Mouse (Mus musculus) frontal cortex, postnatal 25 days (tissue): Measurements from ENCODE around the gene Vps13c.

Experiments used
- DNase-seq, 2 experiments: peaks; one replicate each; pipeline ENCODE4 v3.0.0; 2022; ENCODE audit warnings: low spot score in 2 of 2

Vps13c gene

DNA sequence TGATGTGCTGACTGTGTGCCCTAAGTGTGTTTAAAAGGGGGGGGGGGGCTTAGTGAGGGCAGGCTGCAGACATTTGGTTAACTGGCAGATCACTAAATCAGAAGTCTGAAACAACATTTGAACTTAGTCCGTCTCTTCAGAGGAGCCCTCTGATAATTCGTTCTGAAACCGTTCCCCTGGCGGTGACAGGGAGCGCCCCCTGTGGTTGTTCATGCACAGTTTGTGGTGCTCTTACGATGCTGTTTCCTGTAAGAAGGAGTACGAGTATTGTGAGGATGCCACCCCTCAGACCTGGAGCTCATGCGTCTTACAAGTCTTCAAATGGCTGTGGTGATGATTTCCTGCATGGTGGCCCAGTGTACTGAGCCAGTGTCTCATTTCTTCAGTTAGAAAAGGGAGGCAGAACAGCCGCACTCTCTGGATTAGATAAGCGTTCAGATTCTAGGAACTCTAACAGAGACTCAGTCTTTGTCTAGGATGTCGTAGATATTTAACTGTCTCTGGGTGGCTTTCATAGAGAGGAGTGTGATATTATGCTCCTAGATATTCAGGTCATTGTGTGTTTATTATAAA is 38.1 kb downstream of the Vps13c start:
- no peak for DNase-seq

DNA sequence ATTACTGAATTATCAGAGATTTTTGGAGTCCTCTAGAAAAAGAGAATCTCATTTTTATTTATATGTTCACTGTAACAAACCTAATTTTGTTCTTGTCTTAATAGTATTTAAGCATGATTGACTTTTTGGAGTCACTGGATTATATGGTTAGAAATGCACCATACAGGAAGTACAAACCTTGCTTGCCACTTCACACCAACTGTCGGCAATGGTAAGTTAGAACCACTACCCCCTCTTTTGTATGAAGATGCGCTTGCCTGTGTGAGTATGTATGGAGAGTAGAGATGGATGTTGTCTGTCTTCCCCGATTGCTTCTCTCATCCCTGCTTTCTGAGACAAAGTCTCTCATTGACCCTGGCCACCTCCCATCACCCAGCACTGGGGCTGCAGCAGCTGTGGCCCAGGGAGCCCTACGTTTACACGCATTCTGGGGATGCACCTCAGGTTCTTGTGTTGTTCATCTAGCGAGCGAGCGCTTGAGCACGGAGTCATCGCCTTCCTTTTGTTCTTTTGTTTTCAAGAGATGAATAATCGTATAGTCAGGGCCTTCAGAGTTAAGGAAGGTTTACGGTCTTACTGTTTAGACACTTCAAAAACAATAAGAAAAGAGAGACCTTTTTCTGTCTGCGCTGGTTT is 43.3 kb downstream of the Vps13c start:
- no peak for DNase-seq

DNA sequence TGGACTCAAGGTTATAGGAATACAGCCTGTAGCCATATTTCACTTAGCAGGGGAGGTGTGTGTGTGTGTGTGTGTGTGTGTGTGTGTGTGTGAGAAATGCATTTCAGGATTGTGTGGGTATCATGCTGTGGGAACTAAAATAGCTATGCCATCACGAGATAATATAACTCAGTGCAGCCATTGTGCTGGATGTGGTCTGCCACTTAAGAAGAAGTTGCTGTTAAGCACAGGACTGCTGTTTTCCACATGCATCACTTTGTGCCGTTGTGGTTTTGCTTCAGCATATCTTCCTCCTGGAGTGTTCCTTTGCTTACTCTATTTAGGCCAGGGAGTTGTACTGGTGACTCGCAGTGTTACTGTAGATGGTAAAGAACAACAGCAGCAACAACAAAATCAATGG is 43.9 kb downstream of the Vps13c start:
- no peak for DNase-seq

DNA sequence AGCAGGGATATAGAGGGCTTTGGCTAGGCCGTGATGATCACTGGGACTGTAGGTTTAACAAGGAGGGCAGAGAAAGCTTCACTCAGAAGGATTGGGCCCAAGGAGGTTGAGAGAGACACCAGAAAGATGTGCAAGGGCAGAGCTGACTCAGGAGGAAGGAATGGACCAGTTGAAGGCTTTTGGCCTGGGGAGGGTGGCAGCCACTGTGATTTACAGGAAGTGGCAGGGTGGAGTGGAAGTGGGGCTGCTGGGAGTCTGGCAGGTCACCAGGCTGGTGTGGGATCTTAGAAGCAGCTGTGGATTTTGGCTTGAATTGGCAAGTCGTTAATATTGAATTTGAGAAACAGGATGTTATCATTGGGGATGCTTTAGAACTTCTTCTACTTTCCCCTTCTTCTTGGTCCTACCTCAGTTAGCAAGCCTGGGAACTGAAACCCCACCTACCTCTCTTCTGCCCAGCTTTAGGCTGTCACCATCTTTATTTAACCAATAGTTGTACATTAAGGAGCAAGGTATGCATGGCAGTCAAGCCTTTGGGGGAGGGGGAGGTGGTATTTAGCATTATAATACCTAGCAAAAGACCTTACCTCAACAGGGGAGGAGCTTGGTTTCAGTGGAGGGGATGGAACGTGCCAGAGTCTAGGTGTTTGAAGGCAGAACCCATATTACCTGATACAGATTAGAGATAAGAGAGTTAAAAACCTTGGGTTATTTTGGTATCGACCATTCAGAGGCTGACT is 47.0 kb downstream of the Vps13c start:
- DNase-seq, result no peak

DNA sequence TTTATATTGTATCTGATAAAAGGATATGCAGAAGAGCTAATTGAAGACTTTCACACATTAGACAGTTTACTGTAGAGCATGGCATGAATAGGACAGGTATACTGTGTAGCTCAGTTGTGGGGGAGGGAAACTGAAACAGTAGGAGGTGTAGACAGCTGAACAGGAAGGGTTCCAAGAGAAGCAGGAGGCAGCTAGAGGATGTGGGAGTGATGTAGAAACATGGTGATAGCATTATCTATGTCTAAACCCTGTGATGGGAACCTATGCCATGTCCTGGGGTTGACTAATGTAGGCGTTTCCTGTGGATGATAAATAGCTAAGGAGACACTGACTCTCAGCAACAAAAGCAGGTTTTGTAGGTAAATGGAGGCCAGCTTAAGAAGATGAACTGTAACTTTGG is 53.3 kb downstream of the Vps13c start:
- DNase-seq, result no peak

DNA sequence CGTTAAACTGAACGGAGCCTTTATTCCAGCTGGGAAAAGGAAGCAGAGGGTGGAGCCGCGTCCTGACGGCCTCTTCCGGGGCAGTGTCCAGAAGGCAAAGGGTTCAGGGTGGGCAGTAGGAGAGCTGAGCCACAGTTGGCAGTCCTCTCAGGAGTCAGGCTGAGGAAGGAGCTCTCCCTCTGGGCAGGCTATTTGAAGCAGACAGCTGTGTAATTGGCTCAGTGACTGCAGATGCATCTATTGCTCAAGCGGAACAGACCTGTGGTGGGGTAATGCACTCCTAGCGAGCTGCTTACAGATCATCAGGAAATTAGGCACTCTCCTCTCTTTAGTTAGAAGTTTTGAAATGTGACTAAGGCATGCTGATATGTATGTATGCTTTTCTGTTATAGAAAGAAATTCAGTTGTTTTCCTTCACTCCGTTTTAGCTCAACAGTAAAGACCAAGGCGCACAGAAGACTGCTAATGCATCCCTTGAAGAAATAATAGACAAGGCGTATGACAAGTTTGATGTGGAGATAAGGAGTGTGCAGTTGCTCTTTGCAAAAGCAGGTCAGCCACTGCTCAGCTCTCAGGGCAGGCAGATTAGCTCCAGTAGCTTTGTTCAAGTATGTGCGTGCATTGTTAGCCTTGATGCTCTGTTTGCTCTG is 56.6 kb downstream of the Vps13c start:
- DNase-seq, result no peak

DNA sequence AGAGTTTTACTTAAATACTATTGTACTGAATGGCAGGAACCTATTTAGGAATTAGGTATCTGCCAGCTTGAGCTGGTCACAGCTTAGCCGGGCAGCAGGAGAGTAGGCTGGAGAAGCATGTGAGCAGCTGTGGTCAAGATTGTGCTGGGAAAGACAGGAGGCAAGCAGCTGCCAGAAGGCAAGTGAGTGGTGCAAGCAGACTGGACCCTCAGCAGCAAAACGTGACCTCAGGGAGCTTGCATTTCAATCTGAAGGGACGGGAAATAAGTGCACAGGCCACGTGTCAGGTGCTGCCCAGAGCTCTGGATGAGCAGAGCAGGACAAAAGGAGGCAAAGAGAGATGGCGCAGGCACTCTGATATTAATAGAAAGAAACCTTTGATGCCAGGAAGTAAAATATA is 60.2 kb downstream of the Vps13c start:
- DNase-seq, result no peak

DNA sequence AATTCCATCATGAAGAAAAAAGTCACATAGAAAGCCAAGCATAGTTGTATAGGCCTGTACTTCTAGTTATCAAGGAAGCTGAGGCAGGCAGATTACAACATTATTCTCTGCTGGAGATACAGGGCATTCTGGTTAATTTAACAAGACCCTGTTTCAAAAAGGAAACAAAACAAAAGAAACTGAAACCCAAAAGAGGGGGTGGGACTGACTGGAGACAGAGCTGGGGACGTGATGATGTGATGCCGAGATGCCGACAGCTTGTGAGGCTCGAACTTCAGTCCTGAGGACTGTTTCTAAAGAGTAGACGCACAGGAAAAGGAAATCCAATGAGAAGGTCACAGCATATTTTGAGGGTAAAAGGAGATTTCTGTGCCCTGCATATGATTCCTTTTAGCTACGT is 64.2 kb downstream of the Vps13c start:
- no peak for DNase-seq

DNA sequence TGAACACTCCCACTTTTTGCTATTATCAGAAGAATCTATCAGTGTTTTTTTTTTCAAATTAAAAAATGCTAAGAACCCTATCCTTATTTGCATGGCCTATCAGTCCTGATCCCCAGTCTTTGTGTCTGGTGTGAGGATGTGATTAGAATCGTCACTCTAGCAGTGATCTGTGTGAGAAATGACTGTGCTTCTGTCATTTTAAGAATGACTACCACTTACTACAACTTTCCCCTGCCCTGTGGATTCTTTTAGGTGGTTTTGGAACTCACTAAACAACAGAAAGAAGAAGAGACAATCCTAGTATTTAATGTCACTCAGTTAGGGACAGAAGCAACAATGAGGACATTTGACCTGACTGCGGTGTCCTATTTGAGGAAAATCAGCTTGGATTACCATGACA is 65.3 kb downstream of the Vps13c start:
- no peak for DNase-seq

DNA sequence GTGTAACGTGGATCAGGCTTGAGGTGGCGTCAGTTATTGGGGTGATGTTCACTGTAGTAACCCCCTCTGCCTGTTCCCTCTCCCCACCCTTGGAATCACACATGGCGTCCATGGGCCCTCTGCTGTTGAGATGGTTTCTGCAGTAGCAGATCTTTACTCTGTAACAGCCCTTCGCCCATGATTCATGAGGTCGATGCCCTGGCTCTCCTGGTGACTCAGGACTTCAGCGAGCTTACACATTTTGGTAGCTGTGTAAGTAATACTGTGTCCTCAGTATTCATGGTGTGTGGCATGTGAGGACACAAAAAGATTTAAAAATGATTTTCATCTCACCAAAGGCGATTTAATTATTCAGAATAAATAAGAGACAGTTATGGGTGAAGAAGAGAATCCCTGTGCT is 74.5 kb downstream of the Vps13c start:
- DNase-seq, result no peak

DNA sequence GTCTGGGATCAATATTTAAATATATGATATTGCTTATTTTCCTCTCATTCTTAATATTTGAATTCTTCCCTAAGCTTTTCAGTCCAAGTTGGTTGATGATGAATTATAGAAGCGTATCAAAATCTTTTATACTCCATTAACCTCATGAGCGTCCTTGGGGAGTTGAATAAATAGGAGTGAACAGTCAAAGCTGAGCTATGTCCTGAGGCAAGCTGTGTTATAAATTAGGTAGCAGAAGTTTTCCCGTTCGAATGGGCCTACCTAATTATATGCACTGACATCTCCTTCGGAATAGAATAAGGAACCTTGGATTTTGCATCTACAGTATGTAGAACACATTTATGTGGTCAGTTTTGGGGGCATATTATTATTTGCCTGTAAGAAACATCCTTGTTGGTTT is 82.2 kb downstream of the Vps13c start:
- DNase-seq, result no peak

DNA sequence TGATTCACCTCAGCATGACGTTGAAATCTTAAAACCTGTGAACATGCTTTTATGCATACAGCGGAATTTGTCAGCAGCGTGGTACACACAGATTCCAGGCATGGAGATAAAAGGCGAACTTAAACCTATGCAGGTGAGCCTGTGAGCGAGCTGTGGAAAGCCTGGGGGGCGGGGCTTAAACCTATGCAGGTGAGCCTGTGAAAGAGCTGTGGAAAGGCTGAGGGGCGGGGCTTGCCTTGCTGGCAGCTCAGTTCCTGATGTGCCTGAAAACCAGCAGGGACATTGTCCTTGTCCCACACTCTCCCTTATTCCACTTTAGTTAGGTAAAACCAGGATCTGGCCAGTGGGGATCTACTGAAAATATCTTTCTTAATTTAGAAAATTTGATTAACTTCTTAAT is 90.4 kb downstream of the Vps13c start:
- no peak for DNase-seq

DNA sequence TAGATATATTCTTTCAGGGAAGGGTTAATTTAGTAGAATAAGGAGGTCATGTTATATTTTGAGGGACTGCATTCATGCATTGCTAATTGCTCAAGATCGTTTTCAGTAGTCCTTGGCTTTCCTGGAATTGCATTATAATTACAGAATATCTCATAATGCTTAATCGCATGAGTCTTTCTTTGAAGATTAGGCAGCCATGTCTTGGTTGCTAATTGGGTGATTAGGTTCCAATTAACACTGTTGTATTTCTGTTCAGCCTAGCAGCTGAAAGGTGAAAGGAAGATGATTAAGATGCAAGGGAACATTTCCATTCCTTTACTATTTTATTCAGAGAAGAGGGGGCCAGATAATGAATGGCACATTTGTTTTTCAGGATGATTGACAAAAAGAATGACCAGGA is 97.1 kb downstream of the Vps13c start:
- DNase-seq, result no peak

DNA sequence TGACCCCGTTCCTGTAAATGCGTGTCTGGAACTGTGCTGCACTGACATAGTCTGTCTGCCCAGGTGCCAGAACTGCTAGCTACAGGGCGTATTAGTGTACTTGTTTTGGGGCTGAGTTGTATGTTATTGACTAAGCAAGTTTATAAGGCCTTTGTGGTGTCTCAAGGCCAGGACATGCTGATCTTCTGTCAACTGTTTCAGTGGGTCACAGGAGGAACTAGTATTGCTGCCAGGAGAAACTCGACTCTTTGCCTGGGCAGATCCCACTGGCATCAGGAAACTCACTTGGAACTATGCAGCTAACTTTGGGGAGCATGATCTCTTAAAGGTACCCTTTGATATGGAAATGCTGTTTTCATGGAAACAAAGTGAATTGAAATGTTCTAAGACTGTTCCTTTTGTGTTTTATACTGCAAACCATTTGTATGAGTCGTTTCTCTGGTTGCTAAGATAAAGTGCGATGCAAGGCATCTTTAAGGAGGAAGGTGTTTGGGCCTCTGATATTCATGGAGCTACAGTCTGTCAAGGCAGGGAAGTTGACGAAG is 115.3 kb downstream of the Vps13c start:
- DNase-seq, result no peak

DNA sequence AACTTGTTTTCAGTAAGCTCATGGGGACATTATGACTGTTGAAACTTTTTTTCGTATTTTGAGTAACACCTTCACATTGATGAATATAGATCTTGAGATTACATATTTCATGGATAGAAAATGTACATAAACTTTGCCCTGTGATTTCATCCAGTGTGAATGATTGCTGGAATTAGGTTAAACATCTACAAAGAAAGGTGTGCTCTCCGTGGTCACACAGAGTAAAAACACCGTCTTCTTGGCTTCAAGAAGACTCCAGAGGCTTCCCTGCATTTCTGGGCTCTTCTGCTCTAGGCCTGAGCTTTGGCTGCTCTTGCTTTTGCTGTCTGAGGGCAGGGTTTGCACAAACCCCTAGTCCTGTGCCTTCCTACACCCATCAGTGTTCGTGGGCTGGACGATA is 121.8 kb downstream of the Vps13c start:
- DNase-seq, result no peak

DNA sequence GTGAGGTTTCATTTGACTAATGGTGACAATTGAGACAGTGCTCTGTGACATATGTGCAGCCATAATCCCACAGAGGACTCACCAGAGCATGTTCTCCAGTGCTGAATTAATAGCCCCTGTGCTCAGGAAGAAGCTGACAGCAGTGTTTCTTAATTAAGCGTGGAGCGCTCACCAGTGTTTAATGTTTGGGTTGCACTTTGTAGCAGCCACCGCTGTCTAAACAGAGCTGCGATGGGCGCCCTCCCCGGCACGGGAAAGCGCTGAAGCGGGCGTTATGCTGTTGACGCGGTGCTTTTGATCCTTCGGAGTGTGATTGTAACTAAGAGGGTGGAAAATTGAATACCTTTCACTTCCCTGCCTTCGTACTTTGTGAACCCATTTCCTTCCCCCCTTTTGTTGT is 125.7 kb downstream of the Vps13c start:
- DNase-seq, result no peak

DNA sequence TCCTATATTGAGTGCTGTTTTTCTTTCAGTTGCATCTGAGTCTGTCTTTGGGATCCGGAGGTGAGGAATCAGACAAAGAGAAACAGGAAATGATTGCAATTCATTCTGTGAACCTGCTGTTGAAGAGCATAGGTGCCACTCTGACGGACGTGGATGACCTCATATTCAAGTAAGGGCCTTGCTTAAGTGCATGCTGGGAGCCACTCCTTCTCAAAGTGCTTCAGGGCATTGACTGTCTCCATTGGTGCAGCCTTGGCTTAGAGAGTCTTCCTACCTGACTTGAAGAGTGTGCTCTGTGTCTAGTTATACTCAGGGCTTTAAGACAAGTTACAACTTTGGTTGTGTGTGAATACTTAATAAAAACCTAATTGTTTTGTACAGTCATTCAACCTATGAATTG is 126.8 kb downstream of the Vps13c start:
- DNase-seq, result no peak

DNA sequence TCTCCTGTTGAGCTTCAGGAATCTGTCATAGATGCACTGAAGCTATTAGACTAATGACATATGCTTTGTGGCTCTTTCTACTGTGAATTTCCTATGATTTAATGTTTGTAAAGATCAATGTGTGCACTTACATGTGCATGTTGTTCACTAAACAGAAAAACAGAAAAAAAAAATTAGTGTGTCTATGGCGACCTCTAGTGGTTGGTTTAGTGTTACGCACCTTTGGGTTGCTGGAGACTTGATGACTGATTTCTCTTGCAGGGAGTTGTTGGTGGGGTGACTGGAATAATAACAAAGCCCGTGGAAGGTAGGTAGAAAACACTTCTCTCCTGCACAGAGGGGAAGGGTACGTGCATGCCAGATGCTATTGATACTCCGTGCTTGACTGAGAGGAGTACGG is 133.3 kb downstream of the Vps13c start:
- no peak for DNase-seq

DNA sequence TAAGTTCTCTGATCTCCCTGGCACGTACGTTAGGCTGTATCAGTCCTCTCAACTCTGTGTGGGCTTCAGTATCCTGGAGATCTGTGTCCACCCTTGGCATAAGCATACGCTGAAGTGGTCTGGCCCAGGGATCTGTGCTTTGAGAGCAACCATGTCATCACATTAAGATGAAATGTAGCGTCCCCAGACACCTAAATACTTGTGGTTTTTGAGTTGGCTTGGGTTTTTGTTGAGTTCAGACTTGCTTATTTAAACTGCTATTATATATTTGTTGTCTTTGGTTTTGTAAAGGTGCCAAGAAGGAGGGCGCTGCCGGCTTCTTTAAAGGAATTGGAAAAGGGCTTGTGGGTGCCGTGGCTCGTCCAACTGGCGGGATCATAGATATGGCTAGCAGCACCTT is 135.3 kb downstream of the Vps13c start:
- DNase-seq, result no peak

DNA sequence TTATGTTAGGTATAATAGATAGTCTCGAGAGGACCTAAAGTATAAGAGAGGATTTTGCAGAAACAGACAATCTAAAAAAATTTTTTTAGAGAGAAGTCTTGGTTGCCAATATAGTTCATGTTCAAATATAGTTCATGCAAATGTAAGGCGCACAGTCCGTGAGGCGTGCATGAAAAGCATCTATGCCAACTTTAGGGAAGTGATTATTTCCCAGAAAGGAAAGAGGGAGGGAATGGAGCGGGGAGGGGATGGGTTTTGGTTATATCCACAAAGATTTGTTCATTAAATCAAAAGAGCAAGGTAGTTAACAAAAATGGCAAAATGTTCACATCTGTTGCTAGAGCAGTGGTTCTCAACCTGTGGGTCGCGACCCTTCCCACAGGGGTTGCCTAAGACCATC is 166.4 kb downstream of the Vps13c start:
- no peak for DNase-seq

DNA sequence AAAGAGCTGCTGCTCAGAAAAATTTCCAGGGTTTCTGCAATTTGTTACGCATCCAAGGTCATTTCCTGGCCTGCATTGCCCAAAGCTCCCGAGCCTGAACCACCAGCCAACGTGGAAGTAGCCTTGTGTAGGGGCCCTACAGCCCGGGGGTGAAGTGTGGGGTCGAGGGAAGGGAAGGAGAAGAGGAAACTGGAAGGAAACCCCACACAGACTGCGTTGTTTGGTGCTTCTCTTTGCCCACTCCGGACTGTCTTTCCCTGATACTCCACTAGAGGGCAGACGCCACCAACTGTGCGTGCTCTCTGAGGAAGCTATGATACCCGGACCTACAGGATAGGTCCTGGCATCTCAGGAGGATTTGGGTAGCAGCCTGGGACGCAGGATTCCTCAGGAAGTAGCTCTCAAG is 174.8 kb downstream of the Vps13c start:
- DNase-seq, result peak; percentile 76 to 77

DNA sequence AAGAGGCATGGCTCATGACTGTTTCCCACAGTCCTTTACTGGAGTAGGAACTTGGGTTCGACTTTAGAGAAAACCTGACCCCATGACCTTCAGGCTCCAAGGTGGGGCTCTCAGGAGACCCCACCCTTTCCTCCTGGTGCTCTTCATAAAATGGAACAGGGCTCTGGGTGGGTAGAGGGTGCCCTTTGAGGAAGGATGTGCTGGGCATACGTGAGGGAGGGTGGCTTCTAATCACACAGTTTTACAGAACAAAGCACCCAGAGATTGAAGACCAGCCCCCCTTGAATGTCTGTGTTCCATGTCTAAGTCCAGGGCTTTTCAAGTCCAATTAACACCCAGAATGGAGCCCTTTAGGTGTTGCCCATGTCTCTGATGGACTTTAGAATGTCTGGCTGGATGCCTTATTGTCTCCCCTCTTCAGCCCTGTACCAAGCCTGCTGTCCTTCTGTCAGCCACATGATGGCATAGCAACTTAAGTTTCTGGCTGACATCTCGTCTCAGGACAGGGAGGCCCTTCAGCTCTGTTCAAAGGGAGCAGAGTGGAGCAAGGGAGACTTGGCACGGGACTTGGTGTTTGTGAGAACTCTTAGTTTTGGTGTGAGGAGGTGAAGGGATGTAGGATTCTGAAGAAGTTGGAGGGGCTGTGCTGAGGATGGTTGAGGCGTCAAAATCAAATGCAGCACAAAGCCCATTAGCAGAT is 176.2 kb downstream of the Vps13c start:
- peak; percentile 29 to 41 for DNase-seq
